Mouse (Mus musculus): ENCODE results near the gene 4931406C07Rik. TPM values are rescaled to one million over a fixed set of nuclear protein-coding genes. Genes with fewer than 3 reads are reported as not detected.

4931406C07Rik gene
- total and polyA plus RNA-seq, 3 experiments = 12.8 to 56.2 (median 31.8) TPM

- TF ChIP-seq MEF2A (IDR thresholded peaks at IDR 0.05; ENCODE audit: extremely low read depth, insufficient replicate concordance, low read depth, low read length, poor library complexity, severe bottlenecking) (no peak), ZC3H11A (IDR thresholded peaks at IDR 0.05; ENCODE audit: low read depth, low read length) (no peak)
Measured at GRCm38 (mm10) chr9:15242130-15242529, 64.1 kb downstream of the 4931406C07Rik start (continued).

- no peaks in the 10 kb centered on the region for H3K27me3 ChIP-seq (ENCODE audit: control insufficient read depth in 1 of 2, insufficient read depth in 2 of 2, low read length in 2 of 2)
- peak; percentile 100 for DNase-seq (ENCODE audit: low read depth, low spot score)
- H3K9ac ChIP-seq (ENCODE audit: control insufficient read depth, low read depth, low read length, poor library complexity, severe bottlenecking) = peak overlapping the region; percentile 48
- H3K27ac ChIP-seq (ENCODE audit: control insufficient read depth, low read depth, low read length) = peak overlapping the region; percentile 43; the same call in 1 of the 2 replicates
- TF ChIP-seq NRF1 (IDR thresholded peaks at IDR 0.05; ENCODE audit: insufficient read depth, low read depth, low read length, poor library complexity, severe bottlenecking) (no peak), ZNF384 (IDR thresholded peaks at IDR 0.05; ENCODE audit: low read depth, low read length) (peak; percentile 80), USF1 (IDR thresholded peaks at IDR 0.05; ENCODE audit: low read depth, low read length) (no peak), MYC (IDR thresholded peaks at IDR 0.05; ENCODE audit: low read depth, low read length) (peak; percentile 97), POLR2A (IDR thresholded peaks at IDR 0.05; ENCODE audit: control insufficient read depth in 1 of 2, insufficient read depth in 1 of 2, low read depth in 1 of 2, low read length in 2 of 2, poor library complexity in 1 of 2) (peak in 1 of 2 experiments; percentile 51; a peak in 2 of 4 replicates), MAZ (IDR thresholded peaks at IDR 0.05; ENCODE audit: low read depth, low read length) (peak; percentile 7; the same call in 1 of the 2 replicates), GATA1 (IDR thresholded peaks at IDR 0.05; ENCODE audit: low read depth, low read length) (0 out of 2 replicates have a peak, but pooled peaks have one; percentile 10), SIN3A (IDR thresholded peaks at IDR 0.05; ENCODE audit: low read length) (peak; percentile 89), MXI1 (IDR thresholded peaks at IDR 0.05; ENCODE audit: low read depth, low read length) (peak; percentile 91), CTCF (IDR thresholded peaks at IDR 0.05 in 2 of 3, conservative IDR thresholded peaks at IDR 0.05 in 1 of 3; ENCODE audit: control insufficient read depth in 1 of 3, insufficient read depth in 1 of 3, low read depth in 2 of 3, low read length in 3 of 3, poor library complexity in 1 of 3, severe bottlenecking in 1 of 3) (peak; percentile 96 to 100 (median 100)), ETS1 (IDR thresholded peaks at IDR 0.05; ENCODE audit: low read depth, low read length) (peak; percentile 24; the same call in 1 of the 2 replicates), MAX (IDR thresholded peaks at IDR 0.05; ENCODE audit: low read length) (peak; percentile 57; the same call in 1 of the 2 replicates), SMC3 (IDR thresholded peaks at IDR 0.05; ENCODE audit: low read depth, low read length) (peak; percentile 82), TBP (IDR thresholded peaks at IDR 0.05; ENCODE audit: low read depth, low read length) (peak; percentile 66), TCF12 (IDR thresholded peaks at IDR 0.05; ENCODE audit: low read depth, low read length) (no peak), ZKSCAN1 (IDR thresholded peaks at IDR 0.05; ENCODE audit: low read depth, low read length) (no peak), CHD1 (IDR thresholded peaks at IDR 0.05; ENCODE audit: low read depth, low read length) (0 out of 2 replicates have a peak, but pooled peaks have one; percentile 19), TAL1 (IDR thresholded peaks at IDR 0.05; ENCODE audit: low read length) (no peak), ZC3H11A (IDR thresholded peaks at IDR 0.05; ENCODE audit: low read depth, low read length) (peak; percentile 85), RAD21 (IDR thresholded peaks at IDR 0.05; ENCODE audit: low read depth, low read length) (peak; percentile 94), ZMIZ1 (IDR thresholded peaks at IDR 0.05; ENCODE audit: low read depth, low read length) (no peak), HCFC1 (IDR thresholded peaks at IDR 0.05; ENCODE audit: low read depth, low read length) (0 out of 2 replicates have a peak, but pooled peaks have one; percentile 47)
- H3K36me3 ChIP-seq (ENCODE audit: control insufficient read depth in 1 of 2, insufficient read depth in 2 of 2, low read length in 2 of 2) = peaks cover 0 to 28% of the 10 kb centered on the region in 2 experiments; a peak in 2 of 4 replicates
- H3K79me2 ChIP-seq (ENCODE audit: control insufficient read depth, insufficient read depth, low read length, poor library complexity) = peaks cover 13% of the 10 kb centered on the region
- H3K4me3 ChIP-seq (ENCODE audit: control insufficient read depth in 1 of 2, insufficient read depth in 1 of 2, low read depth in 2 of 2, low read length in 2 of 2) = peak overlapping the region; percentile 22 to 38
- no peaks in the 10 kb centered on the region for H3K9me3 ChIP-seq (replicated peaks; ENCODE audit: insufficient read depth, low read length)
- peaks cover 24 to 32% of the 10 kb centered on the region in 2 experiments for H3K4me1 ChIP-seq (ENCODE audit: control insufficient read depth in 1 of 2, insufficient read depth in 2 of 2, low read length in 2 of 2)
Measured at GRCm38 (mm10) chr9:15241596-15241939, 64.7 kb downstream of the 4931406C07Rik start.

All from MEL (cell line).